Mouse (Mus musculus) erythroblast, embryonic 14.5 days (primary cell): ENCODE results near the gene Il18.
A peak's percentile ranks its signal among the peaks of the same experiment; 100 is the strongest.

Experiments
- GATA1 ChIP-seq: IDR thresholded peaks from 2 replicates; pipeline ENCODE4 v1.6.1; 2012; ENCODE audit warnings: low read length, inconsistent platforms, mixed read lengths
- TAL1 ChIP-seq: IDR thresholded peaks from 3 replicates; pipeline ENCODE4 v1.6.1; 2012; ENCODE audit warnings: low read length, inconsistent platforms, mixed read lengths

- TF ChIP-seq GATA1, result no peak
- TF ChIP-seq TAL1, result peak; percentile 32; the same call in 2 of the 3 replicates
These were observed 42.3 kb downstream of the Il18 start for GRCm38 (mm10) chr9:50596973-50597372.
